Mouse (Mus musculus) ovary, postnatal 14 days (tissue): ENCODE measurements at regions not wholly inside any gene's neighbourhood (a gene's known extent, or its start where the extent isn't known, plus 50 kb on each side); places are given as distances from the start of the nearest gene placed in this dataset.
"Not testable (repeated sequence)": the region's sequence is repeated elsewhere in the genome, so short reads cannot be mapped to it uniquely, and the experiment has no call there.

ENCODE experiments used
- DNase-seq: peaks from one replicate; pipeline ENCODE4 v3.0.0; 2022; ENCODE audit warnings: low spot score

GRCm38 (mm10) chr7:63996581-63997098 is 57.9 kb upstream of the Klf13 start:
- no peak for DNase-seq

DNA sequence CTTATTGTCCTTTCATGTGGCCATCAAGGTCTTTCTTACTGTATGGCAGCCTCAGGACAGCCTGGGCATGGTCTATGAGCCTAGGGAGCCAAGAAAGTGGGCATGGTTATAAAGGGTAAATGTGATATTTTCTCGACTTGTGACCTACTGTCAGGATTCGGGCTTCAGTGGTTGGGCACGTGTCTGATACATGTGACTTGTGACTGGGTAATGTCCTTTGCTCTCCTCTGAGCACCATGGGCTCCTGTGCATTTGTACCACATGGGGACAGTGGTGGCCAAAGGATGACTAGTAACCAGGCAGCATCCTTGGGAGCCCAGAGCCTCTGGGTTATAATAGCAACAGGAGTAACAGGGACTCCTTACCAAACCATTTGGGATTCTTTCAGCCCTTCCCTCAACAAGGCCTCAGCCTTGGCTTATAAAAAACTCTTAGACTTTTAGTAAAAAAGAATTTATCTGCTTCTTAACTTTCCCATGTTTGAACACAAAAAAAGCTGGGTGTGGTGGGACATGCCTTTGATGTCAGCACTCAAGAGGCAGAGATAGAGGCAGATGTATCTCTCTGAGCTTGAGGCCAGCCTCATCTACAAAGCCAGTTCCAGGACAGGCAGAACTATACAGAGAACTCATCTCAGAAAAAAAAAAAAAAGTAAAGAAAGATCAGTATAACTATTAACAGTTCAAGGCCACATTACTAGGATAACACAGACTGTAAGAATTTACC is 56.7 kb upstream of the Klf13 start:
- DNase-seq: no peak

DNA sequence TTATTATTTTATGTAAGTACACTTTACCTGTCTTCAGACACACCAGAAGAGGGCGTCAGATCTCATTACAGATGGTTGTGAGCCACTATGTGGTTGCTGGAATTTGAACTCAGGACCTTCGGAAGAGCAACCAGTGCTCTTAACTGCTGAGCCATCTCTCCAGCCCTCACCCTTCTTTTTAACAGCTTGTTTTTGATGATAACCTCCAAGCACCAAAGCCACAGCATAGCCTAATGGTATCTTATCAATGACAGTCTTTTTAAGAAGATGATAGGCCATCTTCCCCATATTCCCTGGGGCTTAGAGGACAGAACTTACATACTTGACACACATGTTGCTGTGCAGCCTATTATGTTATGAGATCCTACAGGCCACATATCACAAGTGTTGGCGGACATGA is 56.1 kb upstream of the Klf13 start:
- DNase-seq: not testable (repeated sequence)

DNA sequence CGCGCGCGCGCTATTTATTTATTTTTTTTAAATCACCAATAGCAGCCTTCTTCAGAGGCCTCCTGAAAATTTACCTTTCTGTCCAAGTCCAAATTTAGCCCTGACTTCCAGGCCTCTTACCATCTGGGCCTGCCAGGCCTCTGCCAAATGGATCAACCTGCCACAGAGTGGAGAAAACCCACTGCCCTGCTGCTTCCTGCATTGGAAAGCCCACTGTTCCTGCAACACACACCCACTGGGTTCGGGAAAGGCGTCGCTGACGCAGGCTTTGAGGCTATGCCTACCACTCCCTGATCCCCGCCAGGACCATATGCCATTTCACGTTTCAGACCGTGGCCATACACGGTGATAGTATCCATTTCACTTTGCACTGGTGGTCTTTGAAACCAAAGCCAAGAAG is 53.4 kb upstream of the Klf13 start:
- DNase-seq: no peak

GRCm38 (mm10) chr7:63991085-63992010 is 52.6 kb upstream of the Klf13 start:
- DNase-seq: no peak

DNA sequence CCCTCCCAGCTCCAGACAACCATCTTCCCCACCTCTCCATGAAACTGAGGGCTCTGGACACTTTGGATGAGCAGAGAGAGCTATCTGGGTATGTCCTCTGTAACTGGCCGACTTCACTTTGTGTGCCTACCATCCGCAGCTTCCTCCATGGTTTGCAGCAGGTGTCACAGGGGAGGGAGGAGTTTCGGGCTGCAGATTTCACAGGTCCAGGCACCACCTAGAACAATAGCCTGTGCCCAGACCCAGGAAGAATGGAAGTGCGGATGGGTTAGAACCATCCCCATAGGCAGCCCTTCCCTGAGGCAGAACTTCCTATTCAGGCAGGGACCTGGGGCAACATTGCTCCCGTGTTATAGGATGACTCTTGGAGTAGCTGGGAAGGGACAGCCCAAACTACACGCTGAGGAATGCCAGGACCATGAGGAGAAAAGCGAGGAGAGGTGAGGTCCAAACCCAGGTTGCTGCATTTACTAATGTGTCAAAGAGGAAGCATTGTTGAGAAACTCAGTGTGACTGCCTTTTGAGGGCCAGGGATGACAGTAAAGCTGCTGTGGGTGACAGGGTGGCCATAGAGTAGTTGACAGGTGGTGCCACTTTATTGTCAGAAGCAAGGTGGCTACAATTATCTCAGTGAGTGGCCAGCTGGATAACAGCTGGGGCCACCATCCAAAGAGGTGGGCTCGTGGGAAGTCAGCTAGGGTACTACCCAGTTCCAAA is 51.8 kb upstream of the Klf13 start:
- DNase-seq: no peak

- no peak for DNase-seq
Observed at GRCm38 (mm10) chr7:63989736-63990135, 51.0 kb upstream of the Klf13 start.
